Mouse (Mus musculus): ENCODE results near the gene Alg14.

The Alg14 gene

GRCm38 (mm10) chr3:121336234-121336890 lies 44.8 kb downstream of the Alg14 start:
- DNase-seq (ENCODE audit: low spot score in 2 of 2): no peak

- no peak for DNase-seq (ENCODE audit: low spot score in 2 of 2)
Observed at GRCm38 (mm10) chr3:121338687-121339086, 47.1 kb downstream of the Alg14 start.

- no peak for DNase-seq (ENCODE audit: low spot score in 2 of 2)
Observed at GRCm38 (mm10) chr3:121340321-121340761, 48.8 kb downstream of the Alg14 start.

GRCm38 (mm10) chr3:121343224-121343623 lies 51.7 kb downstream of the Alg14 start:
- DNase-seq (ENCODE audit: low spot score in 2 of 2): no peak

- DNase-seq (ENCODE audit: low spot score in 2 of 2): no peak
Observed at GRCm38 (mm10) chr3:121344056-121344945, 52.7 kb downstream of the Alg14 start.

GRCm38 (mm10) chr3:121344951-121345642 lies 53.5 kb downstream of the Alg14 start:
- DNase-seq (ENCODE audit: low spot score in 2 of 2): no peak

GRCm38 (mm10) chr3:121345643-121346000 lies 54.0 kb downstream of the Alg14 start:
- no peak for DNase-seq (ENCODE audit: low spot score in 2 of 2)

GRCm38 (mm10) chr3:121346507-121347267 lies 55.1 kb downstream of the Alg14 start:
- no peak for DNase-seq (ENCODE audit: low spot score in 2 of 2)

- DNase-seq (ENCODE audit: low spot score in 2 of 2): no peak
Observed at GRCm38 (mm10) chr3:121348792-121349191, 57.2 kb downstream of the Alg14 start.

- no peak for DNase-seq (ENCODE audit: low spot score in 2 of 2)
Observed at GRCm38 (mm10) chr3:121349334-121350169, 58.0 kb downstream of the Alg14 start.

- no peak for DNase-seq (ENCODE audit: low spot score in 2 of 2)
Observed at GRCm38 (mm10) chr3:121351257-121351656, 59.7 kb downstream of the Alg14 start.

GRCm38 (mm10) chr3:121354281-121354680 lies 62.7 kb downstream of the Alg14 start:
- no peak for DNase-seq (ENCODE audit: low spot score in 2 of 2)

GRCm38 (mm10) chr3:121354861-121355470 lies 63.4 kb downstream of the Alg14 start:
- DNase-seq (ENCODE audit: low spot score in 2 of 2): no peak

GRCm38 (mm10) chr3:121355569-121355968 lies 64.0 kb downstream of the Alg14 start:
- no peak for DNase-seq (ENCODE audit: low spot score in 2 of 2)

GRCm38 (mm10) chr3:121356111-121356510 lies 64.5 kb downstream of the Alg14 start:
- DNase-seq (ENCODE audit: low spot score in 2 of 2): no peak

- no peak for DNase-seq (ENCODE audit: low spot score in 2 of 2)
Observed at GRCm38 (mm10) chr3:121357030-121357429, 65.5 kb downstream of the Alg14 start.

GRCm38 (mm10) chr3:121358285-121358684 lies 66.7 kb downstream of the Alg14 start:
- DNase-seq (ENCODE audit: low spot score in 2 of 2): no peak

- no peak for DNase-seq (ENCODE audit: low spot score in 2 of 2)
Observed at GRCm38 (mm10) chr3:121358850-121359249, 67.3 kb downstream of the Alg14 start.

GRCm38 (mm10) chr3:121359272-121359671 lies 67.7 kb downstream of the Alg14 start:
- no peak for DNase-seq (ENCODE audit: low spot score in 2 of 2)

GRCm38 (mm10) chr3:121362002-121362401 lies 70.4 kb downstream of the Alg14 start:
- no peak for DNase-seq (ENCODE audit: low spot score in 2 of 2)
